Mouse (Mus musculus): ENCODE measurements around the gene Cep89. TPM values are rescaled to one million over a fixed set of nuclear protein-coding genes. Genes with fewer than 3 reads are reported as not detected.

The Cep89 gene
- polyA plus RNA-seq, 1 experiment from 2014 or later = 29.6 TPM

DNA sequence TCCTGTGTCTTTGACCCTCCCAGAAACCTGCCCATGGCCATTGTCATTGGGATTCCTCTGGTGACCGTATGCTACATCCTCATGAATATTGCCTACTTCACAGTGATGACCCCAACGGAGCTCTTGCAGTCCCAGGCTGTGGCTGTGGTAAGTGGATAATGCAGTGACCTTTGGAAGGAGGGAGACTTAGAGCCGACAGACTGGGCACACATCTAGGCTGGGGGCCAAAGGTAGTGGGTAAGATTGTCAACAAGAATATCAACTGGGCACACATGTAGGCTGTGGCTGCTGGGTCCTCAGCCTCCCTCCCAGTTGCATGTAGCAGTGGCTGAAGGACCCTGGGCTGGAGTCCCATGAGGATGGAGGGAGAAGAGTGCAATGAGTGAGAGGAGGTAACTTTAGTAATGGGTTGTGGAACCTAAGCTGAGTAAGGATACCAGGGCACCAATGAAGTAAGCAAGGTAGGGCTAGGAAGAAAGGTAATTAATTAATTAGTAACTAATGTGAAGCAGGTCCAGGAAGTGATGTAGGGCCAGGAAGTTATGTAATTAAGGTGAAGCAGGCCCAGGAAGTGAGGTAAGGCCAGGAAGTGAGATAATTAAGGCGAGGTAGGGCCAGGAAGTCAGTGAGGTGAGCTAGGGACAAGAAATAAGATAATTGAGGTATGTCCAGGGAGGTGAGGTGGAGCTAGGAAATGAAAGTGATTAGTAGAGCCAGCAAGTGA is 59.4 kb downstream of the Cep89 start:
- H3K4me3 ChIP-seq = no peak overlapping the region
- no peak for ATAC-seq (ENCODE audit: low FRiP score)
- no peaks in the 10 kb centered on the region for H3K36me3 ChIP-seq
- no peaks in the 10 kb centered on the region for H3K4me1 ChIP-seq (replicated peaks)
- no peaks in the 10 kb centered on the region for H3K9me3 ChIP-seq
- no peak overlapping the region for H3K9ac ChIP-seq
- 81% methylated on average over 4 of the region's 4 CpGs for WGBS
- no peak overlapping the region for H3K27ac ChIP-seq
- no peak overlapping the region for H3K4me2 ChIP-seq
- H3K27me3 ChIP-seq = no peaks in the 10 kb centered on the region

DNA sequence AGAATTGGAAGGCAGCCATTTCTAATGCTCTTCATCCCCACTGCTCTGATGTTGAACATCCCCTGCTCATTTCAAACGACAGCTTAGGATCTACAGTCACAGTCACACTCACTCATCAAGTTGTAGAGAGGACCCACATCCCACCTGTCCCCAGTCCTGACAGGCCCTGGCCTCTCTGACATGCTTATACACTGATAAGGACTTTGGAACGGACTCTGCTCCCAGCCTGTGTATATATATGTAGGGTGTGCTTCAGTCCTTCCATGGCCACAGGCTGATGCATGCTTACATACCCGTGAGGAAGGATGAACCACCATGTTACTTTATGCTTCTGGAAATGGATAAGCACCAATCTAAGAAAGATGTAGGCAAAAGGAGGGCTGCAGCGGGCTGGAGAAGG is 64.1 kb downstream of the Cep89 start:
- Histone ChIP-seq H3K4me3 (no peak overlapping the region), H3K9me3 (no peaks in the 10 kb centered on the region), H3K4me2 (no peak overlapping the region), H3K36me3 (no peaks in the 10 kb centered on the region), H3K4me1 (replicated peaks) (no peaks in the 10 kb centered on the region), H3K27me3 (no peaks in the 10 kb centered on the region), H3K9ac (no peak overlapping the region), H3K27ac (no peak overlapping the region)
- 86% methylated on average over 4 of the region's 4 CpGs for WGBS
- no peak for ATAC-seq (ENCODE audit: low FRiP score)

DNA sequence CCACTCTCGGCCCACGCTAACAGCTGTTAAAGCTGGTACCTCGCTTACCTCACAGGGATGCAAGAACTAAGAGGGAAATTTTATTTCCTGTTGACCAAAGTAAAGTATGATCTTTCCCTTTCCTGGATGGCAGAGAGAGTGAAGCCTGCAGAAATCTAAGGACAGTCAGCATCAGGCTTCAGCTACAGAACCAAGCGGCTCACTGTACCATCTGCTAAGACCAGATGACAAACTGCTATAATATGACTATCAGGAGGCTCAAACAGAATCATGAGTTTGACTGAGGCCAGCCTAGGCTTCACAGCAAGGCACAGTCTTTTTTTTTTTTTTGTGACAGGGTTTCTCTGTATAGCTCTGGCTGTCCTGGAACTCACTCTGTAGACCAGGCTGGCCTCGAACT is 68.2 kb downstream of the Cep89 start:
- no peak overlapping the region for H3K27ac ChIP-seq
- no peak overlapping the region for H3K4me2 ChIP-seq
- no peak for ATAC-seq (ENCODE audit: low FRiP score)
- no peaks in the 10 kb centered on the region for H3K4me1 ChIP-seq (replicated peaks)
- 98% methylated on average over 5 of the region's 5 CpGs for WGBS
- H3K36me3 ChIP-seq = no peaks in the 10 kb centered on the region
- no peak overlapping the region for H3K9ac ChIP-seq
- H3K27me3 ChIP-seq = no peaks in the 10 kb centered on the region
- H3K4me3 ChIP-seq = no peak overlapping the region
- H3K9me3 ChIP-seq = no peaks in the 10 kb centered on the region

DNA sequence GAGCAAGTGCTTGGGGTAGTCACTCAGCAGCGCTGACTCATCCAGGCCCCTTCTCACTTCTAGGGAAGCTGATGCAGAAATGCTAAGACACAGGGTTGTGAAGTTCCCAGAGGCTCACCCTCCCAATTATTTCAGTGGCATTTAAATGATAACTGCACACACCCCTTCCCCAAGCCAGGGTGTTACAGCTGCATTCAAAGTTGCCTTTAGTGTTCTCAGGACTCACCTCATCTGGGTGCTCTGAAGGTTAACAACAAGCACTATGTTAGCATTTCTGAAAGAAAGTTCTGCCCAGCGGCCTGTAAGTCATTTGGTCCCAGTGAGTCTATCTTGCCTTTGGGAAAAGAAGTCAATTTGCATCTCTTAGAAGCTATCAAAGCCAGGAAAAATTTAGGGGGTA is 71.0 kb downstream of the Cep89 start:
- no peaks in the 10 kb centered on the region for H3K9me3 ChIP-seq
- no peaks in the 10 kb centered on the region for H3K4me1 ChIP-seq (replicated peaks)
- no peak overlapping the region for H3K9ac ChIP-seq
- H3K36me3 ChIP-seq = no peaks in the 10 kb centered on the region
- H3K4me3 ChIP-seq = no peak overlapping the region
- H3K27me3 ChIP-seq = no peaks in the 10 kb centered on the region
- ATAC-seq (ENCODE audit: low FRiP score) = no peak
- 57% methylated on average over 2 of the region's 2 CpGs for WGBS
- H3K4me2 ChIP-seq = no peak overlapping the region
- no peak overlapping the region for H3K27ac ChIP-seq

DNA sequence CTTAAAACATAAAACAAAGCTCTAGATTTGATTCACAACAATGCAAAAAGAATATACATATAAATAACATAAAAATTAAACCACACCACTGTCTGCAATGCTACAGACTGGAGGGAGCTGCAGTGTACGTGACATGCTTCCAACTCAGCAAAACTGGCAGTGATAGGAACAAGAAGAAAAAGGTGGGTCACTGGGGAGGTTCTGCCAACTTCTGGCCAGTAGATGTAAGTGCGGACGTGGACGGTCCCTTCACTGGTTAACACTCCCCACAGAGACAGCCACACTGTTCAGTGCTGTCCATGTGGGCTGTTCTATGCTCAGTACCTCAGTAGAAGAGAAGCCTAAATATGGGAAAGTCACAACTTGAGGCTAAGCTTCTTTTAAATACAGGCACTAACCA is 74.0 kb downstream of the Cep89 start:
- H3K4me2 ChIP-seq = no peak overlapping the region
- no peaks in the 10 kb centered on the region for H3K9me3 ChIP-seq
- no peaks in the 10 kb centered on the region for H3K4me1 ChIP-seq (replicated peaks)
- ATAC-seq (ENCODE audit: low FRiP score) = no peak
- no peak overlapping the region for H3K27ac ChIP-seq
- 50% methylated on average over 4 of the region's 4 CpGs for WGBS
- no peaks in the 10 kb centered on the region for H3K36me3 ChIP-seq
- no peak overlapping the region for H3K4me3 ChIP-seq
- H3K27me3 ChIP-seq = no peaks in the 10 kb centered on the region
- H3K9ac ChIP-seq = no peak overlapping the region

DNA sequence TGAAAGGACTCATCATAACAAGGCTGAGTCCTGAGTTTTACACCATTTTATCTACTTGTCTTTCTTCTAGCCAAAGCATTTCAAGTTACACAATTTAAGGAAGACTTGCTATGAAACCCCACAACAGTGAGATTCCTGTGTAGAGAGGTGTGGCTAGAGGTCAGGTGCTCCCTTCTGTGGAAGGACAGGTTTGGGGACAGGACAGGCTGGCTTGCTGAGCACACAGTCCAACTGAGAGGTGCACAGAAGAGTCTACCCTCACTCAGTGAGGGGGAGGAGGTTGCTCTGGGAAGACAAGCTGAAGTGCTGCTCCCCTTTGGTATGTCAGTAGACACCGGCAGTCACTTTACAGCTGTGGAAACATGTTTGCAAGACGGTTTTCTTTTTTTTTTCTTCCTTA is 79.6 kb downstream of the Cep89 start:
- WGBS = 88% methylated on average over 2 of the region's 2 CpGs
- H3K4me2 ChIP-seq = no peak overlapping the region
- no peaks in the 10 kb centered on the region for H3K9me3 ChIP-seq
- H3K27me3 ChIP-seq = no peaks in the 10 kb centered on the region
- H3K36me3 ChIP-seq = no peaks in the 10 kb centered on the region
- no peak for ATAC-seq (ENCODE audit: low FRiP score)
- no peak overlapping the region for H3K9ac ChIP-seq
- H3K4me3 ChIP-seq = no peak overlapping the region
- H3K27ac ChIP-seq = no peak overlapping the region
- H3K4me1 ChIP-seq (replicated peaks) = no peaks in the 10 kb centered on the region

DNA sequence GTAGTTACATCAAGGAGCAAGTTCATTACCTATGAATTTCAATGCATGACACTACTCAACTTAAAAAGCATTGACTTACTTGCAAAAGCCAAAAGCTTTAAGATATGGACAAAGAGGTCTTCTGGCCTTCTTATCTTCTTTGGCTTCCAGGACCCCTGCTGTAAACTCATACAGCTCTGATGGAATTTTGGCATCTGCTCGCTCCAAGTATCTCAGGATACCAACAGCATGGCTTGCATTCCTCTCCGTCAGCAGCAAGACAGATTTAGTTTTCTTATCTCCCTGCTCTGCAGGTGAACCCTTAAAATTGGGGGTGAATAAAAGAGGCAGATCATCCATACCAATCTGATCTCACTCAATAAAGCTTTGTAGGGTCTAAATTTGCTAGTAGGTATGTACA is 88.3 kb downstream of the Cep89 start:
- Histone ChIP-seq H3K27me3 (no peaks in the 10 kb centered on the region), H3K4me3 (no peak overlapping the region), H3K4me2 (no peak overlapping the region), H3K9me3 (no peaks in the 10 kb centered on the region), H3K36me3 (no peaks in the 10 kb centered on the region), H3K4me1 (replicated peaks) (no peaks in the 10 kb centered on the region), H3K27ac (no peak overlapping the region), H3K9ac (no peak overlapping the region)
- 87% methylated on average over 2 of the region's 2 CpGs for WGBS
- no peak for ATAC-seq (ENCODE audit: low FRiP score)

DNA sequence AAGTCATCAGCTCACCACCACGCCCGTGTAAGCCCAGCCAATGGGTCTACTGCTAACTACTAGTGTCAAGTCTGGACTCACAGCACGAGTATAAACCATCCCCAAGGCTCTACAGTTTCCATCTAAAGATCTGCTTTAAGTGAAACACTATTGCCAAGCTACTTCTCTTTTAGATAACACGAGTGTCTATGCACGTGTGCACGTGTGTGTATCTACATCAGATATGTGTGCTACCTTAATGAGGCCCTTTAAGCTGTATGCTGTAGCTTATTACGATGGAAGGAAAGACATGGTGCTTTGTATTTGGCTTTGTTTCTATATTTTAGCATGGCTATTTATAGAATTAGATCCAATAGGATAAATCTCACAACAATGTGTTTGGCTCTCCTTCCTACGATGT is 89.7 kb downstream of the Cep89 start:
- no peak overlapping the region for H3K9ac ChIP-seq
- H3K27ac ChIP-seq = no peak overlapping the region
- H3K36me3 ChIP-seq = no peaks in the 10 kb centered on the region
- no peak overlapping the region for H3K4me2 ChIP-seq
- WGBS = 91% methylated on average over 8 of the region's 8 CpGs
- H3K4me1 ChIP-seq (replicated peaks) = no peaks in the 10 kb centered on the region
- no peak for ATAC-seq (ENCODE audit: low FRiP score)
- no peaks in the 10 kb centered on the region for H3K27me3 ChIP-seq
- no peak overlapping the region for H3K4me3 ChIP-seq
- H3K9me3 ChIP-seq = no peaks in the 10 kb centered on the region

Other genes starting within 250 kb of the Cep89 start
- 8.5 and 9.2 TPM in 2 replicates for gene Slc7a10, start 210.7 kb upstream of the Cep89 start, polyA plus RNA-seq (2015; fragmentation: Nextera tagmentation; extraction: Ambion mirVana)
- 26.0 and 27.2 TPM in 2 replicates for gene Lrp3, start 181.5 kb upstream of the Cep89 start, polyA plus RNA-seq (2015; fragmentation: Nextera tagmentation; extraction: Ambion mirVana)
- 20.7 and 21.4 TPM in 2 replicates for gene Gpatch1, start 78.6 kb upstream of the Cep89 start, polyA plus RNA-seq (2015; fragmentation: Nextera tagmentation; extraction: Ambion mirVana)
- gene Rhpn2, start 62.9 kb upstream of the Cep89 start, polyA plus RNA-seq (2015; fragmentation: Nextera tagmentation; extraction: Ambion mirVana) = 3.4 and 3.9 TPM in 2 replicates
- 19.3 and 23.0 TPM in 2 replicates for gene Faap24, start 199 bp upstream of the Cep89 start, polyA plus RNA-seq (2015; fragmentation: Nextera tagmentation; extraction: Ambion mirVana)
- gene Slc7a9, start 51.8 kb downstream of the Cep89 start, polyA plus RNA-seq (2015; fragmentation: Nextera tagmentation; extraction: Ambion mirVana) = not detected in 2 replicates
- 0.43 and 0.61 TPM in 2 replicates for gene Tdrd12, start 140.7 kb downstream of the Cep89 start, polyA plus RNA-seq (2015; fragmentation: Nextera tagmentation; extraction: Ambion mirVana)
- gene Nudt19, start 159.3 kb downstream of the Cep89 start, polyA plus RNA-seq (2015; fragmentation: Nextera tagmentation; extraction: Ambion mirVana) = 72.4 and 75.0 TPM in 2 replicates
- 0.05 and 0.10 TPM in 2 replicates for gene Rgs9bp, start 188.5 kb downstream of the Cep89 start, polyA plus RNA-seq (2015; fragmentation: Nextera tagmentation; extraction: Ambion mirVana)
- 18.5 and 19.2 TPM in 2 replicates for gene Ankrd27, start 189.2 kb downstream of the Cep89 start, polyA plus RNA-seq (2015; fragmentation: Nextera tagmentation; extraction: Ambion mirVana)